Comparison of ENCODE assay signal across 16 mouse cellular contexts in the genomic region with DNA sequence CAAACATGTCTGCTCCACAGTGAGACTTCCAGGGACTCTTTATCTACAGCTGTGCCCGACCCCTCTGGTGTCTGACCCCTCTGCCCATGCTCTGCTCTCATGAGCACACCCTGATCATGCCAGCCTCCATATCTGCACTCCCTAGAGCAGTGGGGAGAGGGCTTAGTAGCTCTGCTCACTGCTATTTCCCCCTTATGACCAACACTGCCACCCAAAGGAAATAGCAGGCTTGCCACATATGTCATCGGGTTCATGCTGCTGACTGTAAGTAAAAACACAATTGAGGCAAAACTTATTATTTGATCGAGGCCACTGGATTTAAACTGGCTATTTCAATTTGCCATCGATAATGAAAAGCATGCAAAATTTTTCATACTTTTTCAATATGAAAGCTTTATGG.
A peak's percentile ranks its signal among the peaks of the same experiment; 100 is the strongest.
DNase-seq lines count a peak whose midpoint lies in the region; ATAC-seq and TF ChIP-seq lines count a peak whose summit lies in the region.
"Had no signal": no experiment of that assay in that cellular context is flagged by ENCODE, and none has a peak within 500 bp of the region (broad histone marks: within the 10 kb centered on the region; RNA-seq: fewer than 3 reads in every experiment).

No protein-coding gene starts in this region.

- H3K4me1 ChIP-seq in forebrain, postnatal 0 days (ENCODE audit: insufficient read depth), result no peaks in the 10 kb centered on the region
- no peaks in the 10 kb centered on the region for H3K4me1 ChIP-seq in forebrain, embryonic 15.5 days
- H3K4me1 ChIP-seq in kidney, postnatal 0 days (replicated peaks; ENCODE audit: insufficient read depth, low read length), result no peaks in the 10 kb centered on the region
- no peaks in the 10 kb centered on the region for H3K4me1 ChIP-seq in embryonic facial prominence, embryonic 14.5 days (ENCODE audit: control insufficient read depth, insufficient read depth, low read length)
- H3K4me1 ChIP-seq: embryonic facial prominence, embryonic 12.5 days; hindbrain, embryonic 12.5 days; liver, embryonic 15.5 days had no signal

- peak; percentile 38 for TF ChIP-seq CTCF in forebrain, postnatal 0 days (IDR thresholded peaks at IDR 0.05; ENCODE audit: low read depth)
- TF ChIP-seq CTCF in kidney, postnatal 0 days (IDR thresholded peaks at IDR 0.05; ENCODE audit: low read depth), result peak; percentile 30; the same call in 1 of the 2 replicates

- WGBS in forebrain, postnatal 0 days, result 89% methylated on average over 4 of the region's 4 CpGs
- 93% methylated on average over 4 of the region's 4 CpGs for WGBS in forebrain, embryonic 15.5 days
- 92% methylated on average over 4 of the region's 4 CpGs for WGBS in kidney, postnatal 0 days
- WGBS in embryonic facial prominence, embryonic 14.5 days, result 82% methylated on average over 4 of the region's 4 CpGs

- no peaks in the 10 kb centered on the region for H3K27me3 ChIP-seq in forebrain, postnatal 0 days (ENCODE audit: insufficient read depth, low read length)
- H3K27me3 ChIP-seq in forebrain, embryonic 15.5 days, result no peaks in the 10 kb centered on the region
- H3K27me3 ChIP-seq in kidney, postnatal 0 days (ENCODE audit: insufficient read depth, low read length), result no peaks in the 10 kb centered on the region
- H3K27me3 ChIP-seq in embryonic facial prominence, embryonic 14.5 days (replicated peaks; ENCODE audit: control insufficient read depth, insufficient read depth, low read length), result no peaks in the 10 kb centered on the region
- H3K27me3 ChIP-seq: embryonic facial prominence, embryonic 12.5 days; hindbrain, embryonic 12.5 days; liver, embryonic 15.5 days; stomach, embryonic 15.5 days had no signal

- H3K4me3 ChIP-seq in forebrain, postnatal 0 days (ENCODE audit: low read depth, low read length), result no peak overlapping the region
- H3K4me3 ChIP-seq in forebrain, embryonic 15.5 days, result no peak overlapping the region
- no peak overlapping the region for H3K4me3 ChIP-seq in kidney, postnatal 0 days (replicated peaks; ENCODE audit: low read depth, low read length)
- H3K4me3 ChIP-seq in embryonic facial prominence, embryonic 14.5 days (ENCODE audit: low read depth, low read length), result no peak overlapping the region
- H3K4me3 ChIP-seq: embryonic facial prominence, embryonic 12.5 days; hindbrain, embryonic 12.5 days; liver, embryonic 15.5 days; stomach, embryonic 15.5 days had no signal

- no peak for ATAC-seq in forebrain, postnatal 0 days
- no peak for ATAC-seq in forebrain, embryonic 15.5 days (replicated peaks)
- no peak for ATAC-seq in kidney, postnatal 0 days (replicated peaks; ENCODE audit: low FRiP score, low read depth)
- ATAC-seq in embryonic facial prominence, embryonic 14.5 days (ENCODE audit: low read depth), result 0 out of 2 replicates have a peak, but pooled peaks have one; percentile 41
- ATAC-seq in cerebellum, adult (ENCODE audit: insufficient number of reproducible peaks, low FRiP score, low TSS enrichment), result no peak

- DNase-seq in forebrain, postnatal 0 days, result no peak
- DNase-seq in kidney, postnatal 0 days (ENCODE audit: low spot score), result no peak
- no peak for DNase-seq in kidney, adult 9 months
- peak; percentile 35 for DNase-seq in A20 (ENCODE audit: low read depth, low spot score)
- DNase-seq in embryonic facial prominence, embryonic 14.5 days (ENCODE audit: low spot score), result no peak
- DNase-seq in adrenal gland, adult 8-10 months, result no peak
- DNase-seq: adrenal gland, postnatal 14 days; cerebellum, adult 18-20 months; kidney, postnatal 25 days; midbrain, embryonic 14.5 days had no signal

- H3K4me2 ChIP-seq in forebrain, postnatal 0 days (ENCODE audit: low read depth), result no peak overlapping the region
- H3K4me2 ChIP-seq in forebrain, embryonic 15.5 days (replicated peaks), result no peak overlapping the region
- no peak overlapping the region for H3K4me2 ChIP-seq in kidney, postnatal 0 days (ENCODE audit: low read length)
- no peak overlapping the region for H3K4me2 ChIP-seq in embryonic facial prominence, embryonic 14.5 days (ENCODE audit: low read depth, low read length)
- H3K4me2 ChIP-seq: embryonic facial prominence, embryonic 12.5 days; hindbrain, embryonic 12.5 days; liver, embryonic 15.5 days; stomach, embryonic 15.5 days had no signal

- no peaks in the 10 kb centered on the region for H3K9me3 ChIP-seq in forebrain, postnatal 0 days (ENCODE audit: low read length)
- no peaks in the 10 kb centered on the region for H3K9me3 ChIP-seq in forebrain, embryonic 15.5 days
- H3K9me3 ChIP-seq in kidney, postnatal 0 days (replicated peaks; ENCODE audit: low read length), result no peaks in the 10 kb centered on the region
- no peaks in the 10 kb centered on the region for H3K9me3 ChIP-seq in embryonic facial prominence, embryonic 14.5 days (ENCODE audit: control insufficient read depth, low read length)
- H3K9me3 ChIP-seq: embryonic facial prominence, embryonic 12.5 days; hindbrain, embryonic 12.5 days; liver, embryonic 15.5 days; stomach, embryonic 15.5 days had no signal

- H3K27ac ChIP-seq in forebrain, postnatal 0 days (ENCODE audit: low read depth, low read length), result no peak overlapping the region
- no peak overlapping the region for H3K27ac ChIP-seq in forebrain, embryonic 15.5 days (replicated peaks)
- no peak overlapping the region for H3K27ac ChIP-seq in kidney, postnatal 0 days
- no peak overlapping the region for H3K27ac ChIP-seq in embryonic facial prominence, embryonic 14.5 days (replicated peaks; ENCODE audit: low read depth, low read length)
- H3K27ac ChIP-seq: embryonic facial prominence, embryonic 12.5 days; hindbrain, embryonic 12.5 days; liver, embryonic 15.5 days; stomach, embryonic 15.5 days had no signal

- no peaks in the 10 kb centered on the region for H3K36me3 ChIP-seq in forebrain, postnatal 0 days (ENCODE audit: insufficient read depth)
- no peaks in the 10 kb centered on the region for H3K36me3 ChIP-seq in forebrain, embryonic 15.5 days
- H3K36me3 ChIP-seq in kidney, postnatal 0 days (ENCODE audit: insufficient read depth, low read length), result no peaks in the 10 kb centered on the region
- H3K36me3 ChIP-seq in embryonic facial prominence, embryonic 14.5 days (ENCODE audit: control insufficient read depth, insufficient read depth, low read length), result no peaks in the 10 kb centered on the region
- H3K36me3 ChIP-seq: embryonic facial prominence, embryonic 12.5 days; hindbrain, embryonic 12.5 days; liver, embryonic 15.5 days; stomach, embryonic 15.5 days had no signal

- no peak overlapping the region for H3K9ac ChIP-seq in forebrain, postnatal 0 days
- no peak overlapping the region for H3K9ac ChIP-seq in forebrain, embryonic 15.5 days (replicated peaks)
- no peak overlapping the region for H3K9ac ChIP-seq in kidney, postnatal 0 days (ENCODE audit: low read depth, low read length)
- H3K9ac ChIP-seq in embryonic facial prominence, embryonic 14.5 days (ENCODE audit: low read depth, low read length), result no peak overlapping the region
- H3K9ac ChIP-seq: embryonic facial prominence, embryonic 12.5 days; hindbrain, embryonic 12.5 days; liver, embryonic 15.5 days; stomach, embryonic 15.5 days had no signal
